Mouse (Mus musculus) macrophage (primary cell): Measurements from ENCODE around the gene Chd2. TPM values are rescaled to one million over a fixed set of nuclear protein-coding genes. Genes with fewer than 3 reads are reported as not detected.

Experiments used
- H3K27ac ChIP-seq: fragments of 350-480 bp; formaldehyde crosslinking; 2 replicates; pipeline ENCODE4 v1.9.0; 2021
- H3K36me3 ChIP-seq: fragments of 350-480 bp; formaldehyde crosslinking; 2 replicates; pipeline ENCODE4 v1.9.0; 2021; ENCODE audit errors: inconsistent target
- H3K4me3 ChIP-seq: fragments of 350-480 bp; formaldehyde crosslinking; 2 replicates; pipeline ENCODE4 v1.9.0; 2021; ENCODE audit errors: inconsistent target
- H3K79me2 ChIP-seq: fragments of 350-480 bp; formaldehyde crosslinking; 2 replicates; pipeline ENCODE4 v1.9.0; 2021; ENCODE audit errors: inconsistent target
- WGBS: methylation state at CpG from one replicate; pipeline ENCODE4 v1.1.7; 2026; ENCODE audit warnings: inconsistent platforms; ENCODE audit not compliant: missing documents; 5-methylcytosine and 5-hydroxymethylcytosine counted together
- polyA plus RNA-seq: library from polyadenylated mRNA; stranded (reverse); fragments of 250-400 nt; gene quantifications from 3 replicates; pipeline ENCODE4 v1.2.4, GENCODE M21; 2018; ENCODE audit warnings: inconsistent platforms

The Chd2 gene
- polyA plus RNA-seq, 1 experiment from 2014 or later, result 34.5 TPM

- WGBS, result 94% methylated on average over 4 of the region's 4 CpGs
- H3K36me3 ChIP-seq, result peaks cover 100% of the 10 kb centered on the region
- no peak overlapping the region for H3K4me3 ChIP-seq
- H3K27ac ChIP-seq, result no peak overlapping the region
- no peaks in the 10 kb centered on the region for H3K79me2 ChIP-seq
Observed at GRCm38 (mm10) chr7:73442246-73442645, 99.4 kb downstream of the Chd2 start.

GRCm38 (mm10) chr7:73441802-73442201 lies 99.8 kb downstream of the Chd2 start:
- Histone ChIP-seq H3K79me2 (no peaks in the 10 kb centered on the region), H3K36me3 (peaks cover 96% of the 10 kb centered on the region), H3K4me3 (no peak overlapping the region), H3K27ac (no peak overlapping the region)
- WGBS, result 98% methylated on average over 3 of the region's 3 CpGs

DNA sequence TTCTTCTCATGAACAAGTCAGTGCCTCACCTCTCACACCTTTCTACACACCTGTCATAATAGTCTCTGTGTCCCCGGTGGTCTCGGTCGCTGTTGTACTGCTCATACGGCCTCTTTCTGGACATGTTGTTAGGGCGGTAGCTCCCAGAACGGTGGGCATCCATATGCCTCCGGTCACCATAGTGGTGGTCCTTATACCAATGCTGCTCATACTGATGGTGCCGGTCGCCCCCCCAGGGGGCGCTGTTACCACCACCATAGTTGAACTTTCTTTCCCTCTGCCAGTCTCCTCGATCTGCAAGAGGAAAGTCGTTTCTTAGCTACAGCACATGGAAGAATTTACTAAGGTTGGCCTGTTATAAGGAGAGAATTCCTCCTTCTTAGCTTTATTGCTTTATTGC lies 105.9 kb downstream of the Chd2 start:
- Histone ChIP-seq H3K4me3 (no peak overlapping the region), H3K36me3 (peaks cover 63% of the 10 kb centered on the region), H3K79me2 (peaks cover 3% of the 10 kb centered on the region; the same call in 1 of the 2 replicates), H3K27ac (peak overlapping the region; percentile 49)
- 84% methylated on average over 12 of the region's 12 CpGs for WGBS

GRCm38 (mm10) chr7:73434336-73434677 lies 107.3 kb downstream of the Chd2 start:
- no peak overlapping the region for H3K4me3 ChIP-seq
- peaks cover 57% of the 10 kb centered on the region for H3K36me3 ChIP-seq
- 100% methylated on average over 2 of the region's 2 CpGs for WGBS
- peak overlapping the region; percentile 49; the same call in 1 of the 2 replicates for H3K27ac ChIP-seq
- peaks cover 3% of the 10 kb centered on the region; the same call in 1 of the 2 replicates for H3K79me2 ChIP-seq

GRCm38 (mm10) chr7:73433637-73434335 lies 107.8 kb downstream of the Chd2 start:
- WGBS, result 94% methylated on average over 6 of the region's 6 CpGs

DNA sequence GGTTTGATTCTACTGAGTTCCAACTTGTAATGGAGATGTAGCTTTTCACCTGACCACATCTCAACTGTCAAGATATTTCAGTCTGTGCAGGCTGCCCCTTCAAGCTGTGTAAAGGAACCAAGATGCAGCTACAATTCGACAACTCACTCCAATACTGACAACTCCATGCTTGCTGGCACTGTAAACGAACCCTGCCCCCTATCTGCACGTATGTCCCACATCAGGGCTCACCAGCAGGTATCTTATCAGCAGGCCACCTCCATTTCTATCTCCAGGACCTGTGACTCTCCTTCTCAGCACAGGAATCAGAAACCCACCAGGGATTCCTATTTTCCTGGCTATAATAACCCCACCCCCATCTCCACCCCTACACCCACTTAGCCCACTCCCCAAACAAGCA lies 113.1 kb downstream of the Chd2 start:
- Histone ChIP-seq H3K27ac (no peak overlapping the region), H3K36me3 (peaks cover 25% of the 10 kb centered on the region), H3K79me2 (peaks cover 3% of the 10 kb centered on the region; the same call in 1 of the 2 replicates), H3K4me3 (no peak overlapping the region)
- 91% methylated on average over 3 of the region's 3 CpGs for WGBS

More at GRCm38 (mm10) chr7:73433637-73434335, 107.8 kb downstream of the Chd2 start:
- Histone ChIP-seq H3K79me2 (peaks cover 3% of the 10 kb centered on the region; the same call in 1 of the 2 replicates), H3K4me3 (no peak overlapping the region), H3K36me3 (peaks cover 57% of the 10 kb centered on the region), H3K27ac (no peak overlapping the region)

DNA sequence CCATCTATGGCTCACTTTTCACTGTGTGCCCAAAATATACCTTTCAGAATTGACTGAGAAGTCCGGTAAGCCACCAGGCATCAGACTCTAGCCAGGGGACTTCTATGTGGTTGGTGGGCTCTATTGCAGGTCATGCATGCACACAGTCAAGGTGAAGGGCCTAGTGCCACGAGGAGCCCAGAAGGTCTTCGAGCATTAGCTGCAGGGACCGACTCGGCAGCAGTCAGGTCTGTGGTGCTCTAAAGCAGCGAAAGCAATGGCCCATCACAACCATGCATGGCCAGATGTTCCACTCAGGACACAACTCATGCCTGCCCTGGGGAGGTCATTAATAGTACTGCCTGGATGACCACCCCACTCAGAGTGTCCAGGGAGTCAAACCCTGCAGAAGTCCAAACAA lies 113.8 kb downstream of the Chd2 start:
- 98% methylated on average over 6 of the region's 6 CpGs for WGBS
- H3K36me3 ChIP-seq, result peaks cover 24% of the 10 kb centered on the region
- no peak overlapping the region for H3K4me3 ChIP-seq
- no peaks in the 10 kb centered on the region for H3K79me2 ChIP-seq
- H3K27ac ChIP-seq, result no peak overlapping the region

- peaks cover 24% of the 10 kb centered on the region for H3K36me3 ChIP-seq
- no peak overlapping the region for H3K27ac ChIP-seq
Observed at GRCm38 (mm10) chr7:73426752-73427386, 114.8 kb downstream of the Chd2 start.

GRCm38 (mm10) chr7:73426235-73426634 lies 115.4 kb downstream of the Chd2 start:
- whole genome bisulfite sequencing, result 85% methylated on average over 3 of the region's 3 CpGs
- H3K4me3 ChIP-seq, result no peak overlapping the region
- H3K36me3 ChIP-seq, result peaks cover 20% of the 10 kb centered on the region
- no peaks in the 10 kb centered on the region for H3K79me2 ChIP-seq
- H3K27ac ChIP-seq, result no peak overlapping the region

More at GRCm38 (mm10) chr7:73426752-73427386, 114.8 kb downstream of the Chd2 start:
- WGBS, result 75% methylated on average over 8 of the region's 8 CpGs
- Histone ChIP-seq H3K4me3 (no peak overlapping the region), H3K79me2 (no peaks in the 10 kb centered on the region)

- Histone ChIP-seq H3K79me2 (no peaks in the 10 kb centered on the region), H3K27ac (no peak overlapping the region), H3K36me3 (peaks cover 20% of the 10 kb centered on the region), H3K4me3 (no peak overlapping the region)
- 91% methylated on average over 6 of the region's 7 CpGs for WGBS
Observed at GRCm38 (mm10) chr7:73425451-73425850, 116.2 kb downstream of the Chd2 start.

GRCm38 (mm10) chr7:73424705-73425104 lies 116.9 kb downstream of the Chd2 start:
- WGBS, result 92% methylated on average over 3 of the region's 3 CpGs
- H3K36me3 ChIP-seq, result peaks cover 17% of the 10 kb centered on the region
- H3K4me3 ChIP-seq, result no peak overlapping the region
- H3K79me2 ChIP-seq, result no peaks in the 10 kb centered on the region
- H3K27ac ChIP-seq, result no peak overlapping the region

GRCm38 (mm10) chr7:73424243-73424642 lies 117.4 kb downstream of the Chd2 start:
- Histone ChIP-seq H3K27ac (no peak overlapping the region), H3K4me3 (no peak overlapping the region), H3K79me2 (no peaks in the 10 kb centered on the region), H3K36me3 (peaks cover 12% of the 10 kb centered on the region)
- WGBS, result 75% methylated on average over 3 of the region's 3 CpGs

DNA sequence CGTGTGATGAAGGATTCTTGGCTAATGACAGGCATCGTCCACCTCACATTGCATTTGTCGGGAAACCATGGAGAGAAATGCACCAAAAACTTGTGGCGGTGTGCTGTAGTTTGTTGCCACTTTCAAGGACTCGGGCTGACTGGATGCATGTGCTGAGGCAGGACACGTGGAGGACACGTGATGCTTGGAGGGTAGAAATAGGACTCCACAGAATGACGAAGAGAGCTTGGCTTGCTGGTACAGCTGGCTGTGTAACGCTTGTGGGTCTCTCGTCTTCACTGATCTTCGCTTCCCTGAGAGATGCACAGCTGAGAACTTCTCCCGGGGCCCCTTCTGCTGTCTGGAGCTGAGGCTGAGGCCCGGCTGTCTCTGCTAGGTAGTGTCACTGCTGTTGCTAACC lies 118.4 kb downstream of the Chd2 start:
- Histone ChIP-seq H3K4me3 (no peak overlapping the region), H3K79me2 (no peaks in the 10 kb centered on the region), H3K27ac (no peak overlapping the region), H3K36me3 (peaks cover 2% of the 10 kb centered on the region; the same call in 1 of the 2 replicates)
- WGBS, result 93% methylated on average over 13 of the region's 13 CpGs

DNA sequence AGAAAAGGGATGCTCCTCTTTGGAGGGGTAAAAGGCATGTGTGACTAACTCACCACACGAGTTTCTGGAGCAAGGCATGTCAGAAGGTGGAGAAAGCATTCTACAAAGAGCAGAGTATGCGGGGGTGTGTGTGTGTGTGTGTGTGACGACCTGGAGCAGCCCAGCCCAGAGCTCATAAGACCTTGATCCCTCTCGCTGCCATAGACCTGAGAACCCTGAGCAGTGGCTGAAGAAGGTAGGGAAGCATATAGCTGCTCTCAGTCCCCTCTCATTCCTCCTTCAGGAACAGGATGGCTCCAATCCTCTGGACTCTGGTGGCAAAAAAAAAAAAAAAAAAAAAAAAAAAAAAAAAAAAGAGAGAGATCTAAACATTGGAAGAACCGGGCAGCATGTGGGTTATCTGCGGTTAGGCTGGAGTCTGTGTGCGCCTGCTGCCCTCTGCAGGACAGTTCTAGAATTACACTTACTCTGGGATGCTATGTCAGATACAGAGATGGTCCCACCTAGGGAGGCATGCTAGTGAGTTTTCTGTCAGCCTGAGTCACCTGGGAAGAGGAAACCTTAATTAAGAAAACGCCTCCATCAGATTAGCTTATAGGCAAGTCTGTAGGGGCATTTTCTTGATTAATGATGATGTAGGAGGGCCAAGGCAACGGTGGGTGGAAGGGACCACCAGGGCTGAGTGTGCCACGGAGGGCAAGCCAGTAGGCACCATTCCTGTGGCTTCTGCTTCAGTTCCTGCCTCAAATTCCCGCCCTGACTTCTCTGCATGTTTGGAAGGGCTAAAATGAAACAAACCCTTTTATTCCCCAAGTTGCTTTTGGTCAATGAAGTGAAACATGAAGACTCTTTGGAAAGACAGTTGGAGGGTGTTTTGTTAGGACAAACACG lies 119.2 kb downstream of the Chd2 start:
- no peaks in the 10 kb centered on the region for H3K36me3 ChIP-seq
- 38% methylated on average over 12 of the region's 12 CpGs for WGBS
- no peak overlapping the region for H3K27ac ChIP-seq

More for the DNA sequence above, 119.2 kb downstream of the Chd2 start:
- Histone ChIP-seq H3K4me3 (no peak overlapping the region), H3K79me2 (no peaks in the 10 kb centered on the region)
